ENCODE assay signal across 8 mouse cellular contexts in the genomic region with DNA sequence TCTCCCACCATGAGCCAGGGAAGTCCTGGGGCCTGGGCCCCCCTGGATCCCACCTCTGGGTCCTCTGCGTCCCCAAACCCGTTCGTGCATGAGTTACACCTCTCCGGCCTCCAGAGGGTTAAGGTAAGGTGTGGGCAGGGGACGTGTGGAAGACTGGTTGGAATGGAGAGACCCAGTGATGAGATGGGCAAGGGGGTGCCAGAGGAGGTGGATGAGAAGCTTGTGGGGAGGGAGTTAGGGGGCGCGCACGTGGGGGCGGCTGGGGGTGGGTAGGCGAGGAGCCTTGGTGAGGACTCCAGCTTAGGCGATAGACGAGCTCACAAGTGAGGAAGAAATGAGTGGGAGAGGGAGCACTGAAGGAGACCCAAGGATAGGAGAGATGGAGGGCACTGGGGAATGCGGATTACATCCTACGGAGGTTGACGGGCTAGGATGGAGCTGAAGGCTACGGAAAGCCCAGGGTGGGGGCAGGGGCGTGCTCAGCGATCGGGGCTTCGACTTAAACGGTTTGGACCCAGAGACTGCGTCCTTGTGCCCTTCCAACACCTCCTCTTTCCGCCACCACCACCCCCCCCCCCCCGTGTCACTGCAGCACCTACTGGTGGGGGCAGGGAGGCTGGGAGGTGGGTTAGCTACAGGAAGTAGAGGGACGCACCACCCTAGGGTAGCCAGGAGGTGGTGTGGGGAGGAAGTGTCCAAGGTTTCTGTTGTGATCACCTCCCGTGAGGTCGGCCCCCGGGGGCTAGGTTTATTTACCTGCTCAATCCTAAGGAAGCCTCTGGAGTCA. TPM values are rescaled to one million over a fixed set of nuclear protein-coding genes. Genes with fewer than 3 reads are reported as not detected.
A peak's percentile ranks its signal among the peaks of the same experiment; 100 is the strongest.
DNase-seq lines count a peak whose midpoint lies in the region; ATAC-seq and TF ChIP-seq lines count a peak whose summit lies in the region.

No protein-coding gene starts in this region.

- H3K9ac ChIP-seq in forebrain, embryonic 11.5 days (ENCODE audit: low read length): peak overlapping the region; percentile 80
- H3K9ac ChIP-seq in intestine, embryonic 16.5 days (ENCODE audit: low read depth, low read length): peak overlapping the region; percentile 86

- H3K9me3 ChIP-seq in forebrain, embryonic 11.5 days (ENCODE audit: control insufficient read depth, low read length): no peaks in the 10 kb centered on the region
- H3K9me3 ChIP-seq in intestine, embryonic 16.5 days (ENCODE audit: control insufficient read depth, low read length): no peaks in the 10 kb centered on the region

- H3K4me3 ChIP-seq in left cerebral cortex, adult 2 months: peak overlapping the region; percentile 100
- H3K4me3 ChIP-seq in bone marrow, adult 2 months (replicated peaks; ENCODE audit: control insufficient read depth, low read depth, low read length): peak overlapping the region; percentile 97
- H3K4me3 ChIP-seq in forebrain, embryonic 11.5 days (ENCODE audit: low read depth, low read length): peak overlapping the region; percentile 63
- H3K4me3 ChIP-seq in intestine, embryonic 16.5 days (ENCODE audit: low read length): peak overlapping the region; percentile 92

- H3K27ac ChIP-seq in left cerebral cortex, adult 2 months: peak overlapping the region; percentile 100
- H3K27ac ChIP-seq in bone marrow, adult 2 months (ENCODE audit: control insufficient read depth, insufficient read depth, low read depth, low read length, poor library complexity): peak overlapping the region; percentile 96
- peak overlapping the region; percentile 93 for H3K27ac ChIP-seq in forebrain, embryonic 11.5 days (ENCODE audit: low read depth, low read length)
- peak overlapping the region; percentile 93 for H3K27ac ChIP-seq in intestine, embryonic 16.5 days (ENCODE audit: low read length)

- peak; percentile 41 to 45 for DNase-seq in left cerebral cortex, adult 2 months (ENCODE audit: extremely low spot score in 1 of 2, low spot score in 2 of 2)
- DNase-seq in left cerebral cortex, adult 11 months (ENCODE audit: low spot score): no peak
- DNase-seq in forebrain, embryonic 11.5 days (ENCODE audit: low spot score): peak; percentile 71
- peak; percentile 27 to 33 for DNase-seq in lung, postnatal 4 days
- DNase-seq in right cerebral cortex, adult 2 months (ENCODE audit: low spot score in 2 of 2): peak; percentile 45 to 53
- DNase-seq in ovary, postnatal 36 days (ENCODE audit: low spot score): no peak

- H3K4me1 ChIP-seq in bone marrow, adult 2 months (ENCODE audit: control insufficient read depth, insufficient read depth, low read length): no peaks in the 10 kb centered on the region; the same call in 1 of the 2 replicates
- no peaks in the 10 kb centered on the region; the same call in none of the 2 replicates for H3K4me1 ChIP-seq in forebrain, embryonic 11.5 days (replicated peaks; ENCODE audit: control insufficient read depth, insufficient read depth, low read length)
- peaks cover 5% of the 10 kb centered on the region; the same call in 1 of the 2 replicates for H3K4me1 ChIP-seq in intestine, embryonic 16.5 days (ENCODE audit: control insufficient read depth, insufficient read depth, low read length)

- H3K36me3 ChIP-seq in forebrain, embryonic 11.5 days (ENCODE audit: control insufficient read depth, insufficient read depth, low read length): no peaks in the 10 kb centered on the region
- no peaks in the 10 kb centered on the region for H3K36me3 ChIP-seq in intestine, embryonic 16.5 days (ENCODE audit: control insufficient read depth, insufficient read depth, low read length)

- ATAC-seq in forebrain, embryonic 11.5 days (replicated peaks; ENCODE audit: low FRiP score): peak; percentile 70
- ATAC-seq in intestine, embryonic 16.5 days: peak; percentile 37

- intact Hi-C loops in left cerebral cortex, adult 2 months (cut with DNase I): loop anchor here (1.0 to 2.0 kb wide), 2 partner anchors 21 to 99 kb away; partner anchors contain the start of gene Nop10

- H3K27me3 ChIP-seq in forebrain, embryonic 11.5 days (ENCODE audit: control insufficient read depth, insufficient read depth, low read length): no peaks in the 10 kb centered on the region
- no peaks in the 10 kb centered on the region for H3K27me3 ChIP-seq in intestine, embryonic 16.5 days (replicated peaks; ENCODE audit: control insufficient read depth, insufficient read depth, low read length)

- no peak for TF ChIP-seq POLR2A in bone marrow, adult 2 months (IDR thresholded peaks at IDR 0.05; ENCODE audit: borderline replicate concordance, control insufficient read depth, low read depth, low read length)

- WGBS in bone marrow, adult 2 months: under 1% methylated on average over 28 of the region's 28 CpGs
- under 1% methylated on average over 27 of the region's 28 CpGs for WGBS in forebrain, embryonic 11.5 days
- WGBS in intestine, embryonic 16.5 days: under 1% methylated on average over 28 of the region's 28 CpGs

- TF ChIP-seq CTCF in left cerebral cortex, adult 2 months (IDR thresholded peaks at IDR 0.05): peak; percentile 11
- peak; percentile 7; the same call in 1 of the 2 replicates for TF ChIP-seq CTCF in bone marrow, adult 2 months (IDR thresholded peaks at IDR 0.05; ENCODE audit: control insufficient read depth, insufficient read depth, low read length)

- H3K4me2 ChIP-seq in forebrain, embryonic 11.5 days (ENCODE audit: low read depth, low read length, severe bottlenecking): peak overlapping the region; percentile 81
- H3K4me2 ChIP-seq in intestine, embryonic 16.5 days (ENCODE audit: low read depth, low read length): peak overlapping the region; percentile 95

RNA-seq across cellular contexts. Expression of gene Lpcat4, which starts 0.9 kb away (rescaled TPM):
- 100 to 1,000 TPM; 150 to 164 TPM for total RNA-seq in left cerebral cortex, adult 2 months (2021)
- polyA plus RNA-seq in bone marrow, adult 2 months (2011; ENCODE audit: insufficient read depth, insufficient read length, low replicate concordance, missing spikeins): 26.1 and 28.3 TPM in 2 replicates
- polyA plus RNA-seq in forebrain, embryonic 11.5 days (2014; fragmentation: Nextera tagmentation; extraction: Ambion mirVana): 12.9 and 14.2 TPM in 2 replicates
- polyA plus RNA-seq in intestine, embryonic 16.5 days (2015; fragmentation: Nextera tagmentation; extraction: Ambion mirVana): 19.9 and 22.6 TPM in 2 replicates

RNA-seq across cellular contexts. Expression of gene Nutm1, which starts 19.0 kb away (rescaled TPM):
- not detected for total RNA-seq in left cerebral cortex, adult 2 months (2021)
- polyA plus RNA-seq in bone marrow, adult 2 months (2011; ENCODE audit: insufficient read depth, insufficient read length, low replicate concordance, missing spikeins): not detected in 2 replicates
- 0.05 TPM in 1 of 2 replicates, not detected in the other for polyA plus RNA-seq in forebrain, embryonic 11.5 days (2014; fragmentation: Nextera tagmentation; extraction: Ambion mirVana)
- polyA plus RNA-seq in intestine, embryonic 16.5 days (2015; fragmentation: Nextera tagmentation; extraction: Ambion mirVana): 0.04 TPM in 1 of 2 replicates, not detected in the other

RNA-seq across cellular contexts. Expression of gene Nop10, which starts 21.6 kb away (rescaled TPM):
- 10 to 100 TPM; 46.0 to 46.4 TPM for total RNA-seq in left cerebral cortex, adult 2 months (2021)
- polyA plus RNA-seq in bone marrow, adult 2 months (2011; ENCODE audit: insufficient read depth, insufficient read length, low replicate concordance, missing spikeins): 34.5 and 79.9 TPM in 2 replicates
- 157 and 176 TPM in 2 replicates for polyA plus RNA-seq in forebrain, embryonic 11.5 days (2014; fragmentation: Nextera tagmentation; extraction: Ambion mirVana)
- polyA plus RNA-seq in intestine, embryonic 16.5 days (2015; fragmentation: Nextera tagmentation; extraction: Ambion mirVana): 214 and 238 TPM in 2 replicates

RNA-seq across cellular contexts. Expression of gene Slc12a6, which starts 25.5 kb away (rescaled TPM):
- 100 to 1,000 TPM; 127 to 129 TPM for total RNA-seq in left cerebral cortex, adult 2 months (2021)
- 24.4 and 45.4 TPM in 2 replicates for polyA plus RNA-seq in bone marrow, adult 2 months (2011; ENCODE audit: insufficient read depth, insufficient read length, low replicate concordance, missing spikeins)
- polyA plus RNA-seq in forebrain, embryonic 11.5 days (2014; fragmentation: Nextera tagmentation; extraction: Ambion mirVana): 16.0 and 16.2 TPM in 2 replicates
- 11.9 and 14.9 TPM in 2 replicates for polyA plus RNA-seq in intestine, embryonic 16.5 days (2015; fragmentation: Nextera tagmentation; extraction: Ambion mirVana)

RNA-seq across cellular contexts. Expression of gene Gm21985, which starts 26.0 kb away (rescaled TPM):
- total RNA-seq in left cerebral cortex, adult 2 months (2021): 1 to 10 TPM in 1 of 2 experiments, not detected in 1; 3.7 TPM
- polyA plus RNA-seq in bone marrow, adult 2 months (2011; ENCODE audit: insufficient read depth, insufficient read length, low replicate concordance, missing spikeins): 0.85 TPM in 1 of 2 replicates, not detected in the other
- polyA plus RNA-seq in forebrain, embryonic 11.5 days (2014; fragmentation: Nextera tagmentation; extraction: Ambion mirVana): 0.09 TPM in 1 of 2 replicates, not detected in the other
- not detected in 2 replicates for polyA plus RNA-seq in intestine, embryonic 16.5 days (2015; fragmentation: Nextera tagmentation; extraction: Ambion mirVana)

Comparison
In these comparisons a context has a peak if more than half of its experiments do, and no peak if none do; other contexts are left out.
1. DNase-seq: peak in left cerebral cortex, adult 2 months (2 of 2), forebrain, embryonic 11.5 days (single experiment), lung, postnatal 4 days (2 of 2) and right cerebral cortex, adult 2 months (2 of 2); none in left cerebral cortex, adult 11 months (single experiment) and ovary, postnatal 36 days (single experiment).
2. Peak in every context shown above with its lines, with median percentiles within 50 percentile points of each other: H3K27ac ChIP-seq and H3K4me3 ChIP-seq.